Mouse (Mus musculus): ENCODE measurements around the gene Gtf3c2.

DNA sequence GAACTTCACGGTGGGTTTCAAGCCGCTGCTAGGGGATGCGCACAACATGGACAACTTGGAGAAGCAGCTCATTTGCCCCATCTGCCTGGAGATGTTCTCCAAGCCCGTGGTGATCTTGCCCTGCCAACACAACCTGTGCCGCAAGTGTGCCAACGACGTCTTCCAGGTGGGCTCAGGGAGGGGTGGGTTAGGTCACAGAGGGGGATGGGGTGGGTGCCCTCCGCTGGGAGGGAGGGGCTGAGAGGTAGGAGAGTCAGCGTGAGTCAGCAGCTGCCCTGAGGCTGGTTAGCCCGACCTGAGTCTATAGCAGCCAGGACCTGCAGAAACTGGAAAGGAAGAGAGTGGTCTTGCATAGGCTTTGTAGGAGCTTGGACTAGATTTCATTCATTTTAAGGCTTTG is 63.0 kb downstream of the Gtf3c2 start:
- TF ChIP-seq CTCF (IDR thresholded peaks at IDR 0.05; ENCODE audit: borderline replicate concordance, insufficient read depth, low read length) = no peak
- TF ChIP-seq POLR2A (IDR thresholded peaks at IDR 0.05; ENCODE audit: low read depth, low read length) = no peak

All from embryonic fibroblast, embryonic 13.5 days (primary cell).